Mouse (Mus musculus) embryo, embryonic 10.5 days (tissue): Measurements from ENCODE around the gene Slc38a1.

Experiments
- DNase-seq: peaks from one replicate; pipeline ENCODE4 v3.0.0-alpha.2; 2015; ENCODE audit warnings: low spot score

The Slc38a1 gene

DNA sequence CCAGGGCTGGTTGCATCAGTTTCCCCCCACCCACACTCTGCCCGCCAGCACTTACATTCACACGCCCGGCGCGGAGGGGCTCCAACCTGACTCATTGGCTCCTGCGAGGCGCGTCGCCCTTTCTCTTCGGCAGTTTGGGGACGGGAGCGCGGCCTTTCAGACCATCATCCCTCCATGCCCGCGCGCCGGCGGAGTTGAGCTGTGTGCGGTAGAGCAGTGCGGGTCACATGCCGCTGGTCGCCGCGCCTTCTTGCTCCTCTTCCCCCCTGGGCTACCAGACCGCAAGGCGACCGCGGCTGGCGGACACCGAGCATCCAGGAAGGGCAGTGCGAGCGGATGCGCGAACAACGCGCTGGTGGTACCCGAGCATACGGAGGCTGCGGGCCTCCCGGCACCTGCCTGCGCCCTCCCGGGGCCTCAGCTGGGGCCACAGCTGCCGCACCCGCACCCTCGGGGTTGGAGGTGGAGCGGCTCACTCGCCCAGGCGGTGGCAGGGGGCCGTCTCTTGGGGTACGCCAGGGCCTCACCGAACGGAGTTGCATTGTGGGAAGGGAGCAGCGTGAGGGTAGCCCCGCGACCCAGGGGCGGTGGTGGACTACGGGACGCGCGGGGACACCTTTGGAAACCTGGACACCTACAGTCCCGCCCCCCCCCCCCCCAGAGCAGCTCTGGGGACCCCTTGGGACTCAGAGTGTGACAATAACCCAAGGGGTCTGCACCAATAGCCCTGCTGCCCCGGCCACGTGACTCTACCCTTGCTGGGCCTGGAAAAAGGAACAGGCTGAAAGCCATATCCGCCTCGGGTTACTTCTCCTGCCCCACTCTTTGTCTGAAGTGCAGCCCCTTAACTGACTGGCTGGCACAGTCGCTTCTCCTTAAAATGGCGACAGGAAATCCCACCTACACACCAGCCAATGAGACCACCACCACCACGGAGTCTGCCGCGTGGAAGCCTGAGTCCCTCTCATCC lies at the start of gene Slc38a1:
TSS of gene Slc38a1 (minus strand) at position 478 of the 970 bp plus-strand sequence.
- peak; percentile 91 for DNase-seq

GRCm38 (mm10) chr15:96692401-96692800 lies 49.7 kb upstream of the Slc38a1 start:
- no peak for DNase-seq

GRCm38 (mm10) chr15:96691381-96691780 lies 48.7 kb upstream of the Slc38a1 start:
- no peak for DNase-seq

- DNase-seq, result no peak
Observed at GRCm38 (mm10) chr15:96690829-96691228, 48.1 kb upstream of the Slc38a1 start.

- no peak for DNase-seq
Observed at GRCm38 (mm10) chr15:96689919-96690318, 47.2 kb upstream of the Slc38a1 start.

- no peak for DNase-seq
Observed at GRCm38 (mm10) chr15:96688784-96689318, 46.1 kb upstream of the Slc38a1 start.

- no peak for DNase-seq
Observed at GRCm38 (mm10) chr15:96688036-96688435, 45.3 kb upstream of the Slc38a1 start.

GRCm38 (mm10) chr15:96687366-96687765 lies 44.7 kb upstream of the Slc38a1 start:
- DNase-seq, result no peak

GRCm38 (mm10) chr15:96686201-96687159 lies 43.8 kb upstream of the Slc38a1 start:
- no peak for DNase-seq

- DNase-seq, result no peak
Observed at GRCm38 (mm10) chr15:96685273-96685672, 42.6 kb upstream of the Slc38a1 start.

DNA sequence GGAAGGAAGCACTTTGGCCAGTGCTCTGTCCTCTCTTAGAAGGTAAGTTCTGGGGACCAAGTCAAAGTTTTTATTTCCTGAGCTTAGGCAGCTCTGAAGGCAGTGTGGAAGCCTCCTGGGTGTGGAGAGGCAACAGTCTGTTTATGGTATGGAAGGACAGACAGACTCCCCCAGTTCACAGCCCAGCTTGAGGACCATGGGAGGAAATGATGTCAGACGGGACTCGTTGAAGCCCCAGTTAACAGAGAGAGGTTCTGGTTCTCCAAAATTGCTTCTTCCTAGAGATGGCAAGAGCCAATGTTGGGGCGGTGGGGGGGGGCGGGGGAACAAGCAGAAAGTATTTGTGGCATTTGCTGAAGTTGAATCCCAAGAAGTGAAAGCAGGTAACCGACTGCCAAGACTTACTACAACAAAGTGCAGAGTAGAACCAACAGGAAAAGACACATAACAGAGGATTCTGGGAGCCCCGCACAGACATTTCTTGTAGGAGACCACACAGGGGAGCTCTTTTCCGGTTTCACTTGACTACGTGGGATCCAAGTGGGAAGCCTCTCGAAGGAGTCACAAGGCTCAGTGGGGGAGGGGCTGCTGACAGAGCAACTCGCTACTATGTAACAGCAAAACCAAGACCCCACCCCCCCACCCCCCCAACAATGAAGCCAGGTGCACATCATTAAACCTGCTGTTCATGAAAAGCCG lies 41.6 kb upstream of the Slc38a1 start:
- peak; percentile 49 for DNase-seq

GRCm38 (mm10) chr15:96678871-96679773 lies 36.4 kb upstream of the Slc38a1 start:
- DNase-seq, result no peak

GRCm38 (mm10) chr15:96676518-96676917 lies 33.8 kb upstream of the Slc38a1 start:
- DNase-seq, result no peak

DNA sequence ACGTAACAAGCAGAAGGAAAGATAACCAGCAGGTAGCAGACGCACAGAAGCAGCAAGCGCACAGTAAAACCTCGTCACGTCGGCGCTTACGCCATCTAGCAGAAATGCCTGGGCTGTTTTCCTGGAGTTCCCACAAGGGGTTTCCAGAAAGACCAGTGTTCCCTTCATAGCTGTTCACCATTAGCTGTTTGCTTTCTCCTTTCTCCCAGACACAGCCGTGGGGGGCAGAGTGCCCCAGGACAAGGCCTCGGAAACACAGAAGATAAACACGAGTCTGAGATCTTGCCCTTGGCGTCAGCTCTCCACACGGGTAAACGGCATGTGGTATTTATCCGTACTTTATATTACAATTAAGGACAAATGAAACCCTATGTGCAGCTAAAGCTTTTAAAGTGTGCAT lies 33.0 kb upstream of the Slc38a1 start:
- DNase-seq, result no peak

DNA sequence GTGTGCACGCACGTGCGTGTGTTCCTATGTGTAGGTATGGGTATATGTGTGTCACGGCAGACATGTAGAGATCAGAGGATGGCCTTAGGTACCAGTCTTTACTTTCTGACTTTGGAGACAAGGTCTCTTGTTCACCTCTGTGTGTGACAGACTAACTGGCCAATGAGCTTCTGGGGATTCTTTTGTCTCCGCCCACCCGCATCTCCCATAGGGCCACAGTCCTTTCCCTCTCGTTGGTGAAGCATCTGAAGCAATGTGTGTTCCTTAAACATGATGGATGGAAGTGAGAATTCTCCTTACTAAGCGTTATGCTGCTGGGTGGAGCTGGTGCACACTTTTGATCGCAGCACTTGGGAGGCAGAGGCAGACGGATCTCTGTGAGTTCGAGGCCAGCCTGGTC lies 32.3 kb upstream of the Slc38a1 start:
- DNase-seq, result no peak

DNA sequence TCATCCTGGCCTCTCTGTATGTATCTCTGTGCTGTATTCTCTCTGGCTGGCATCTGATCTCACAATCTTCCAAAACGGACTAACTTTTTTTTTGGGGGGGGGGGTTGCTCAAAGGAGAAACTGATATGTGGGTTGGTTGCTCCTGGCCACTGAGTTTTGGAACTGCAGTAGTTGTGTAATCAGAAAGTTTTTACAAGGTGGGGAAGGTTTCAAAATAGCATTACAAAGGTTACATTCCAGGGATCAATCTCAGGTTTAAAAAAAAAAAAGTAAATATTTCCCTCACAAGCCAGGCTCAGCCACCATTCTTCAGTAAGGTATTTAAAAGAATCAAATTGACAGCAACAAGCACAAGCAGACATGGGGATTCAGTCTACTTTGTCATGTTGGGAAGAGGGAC lies 31.4 kb upstream of the Slc38a1 start:
- DNase-seq, result no peak

- no peak for DNase-seq
Observed at GRCm38 (mm10) chr15:96669721-96670120, 27.0 kb upstream of the Slc38a1 start.

DNA sequence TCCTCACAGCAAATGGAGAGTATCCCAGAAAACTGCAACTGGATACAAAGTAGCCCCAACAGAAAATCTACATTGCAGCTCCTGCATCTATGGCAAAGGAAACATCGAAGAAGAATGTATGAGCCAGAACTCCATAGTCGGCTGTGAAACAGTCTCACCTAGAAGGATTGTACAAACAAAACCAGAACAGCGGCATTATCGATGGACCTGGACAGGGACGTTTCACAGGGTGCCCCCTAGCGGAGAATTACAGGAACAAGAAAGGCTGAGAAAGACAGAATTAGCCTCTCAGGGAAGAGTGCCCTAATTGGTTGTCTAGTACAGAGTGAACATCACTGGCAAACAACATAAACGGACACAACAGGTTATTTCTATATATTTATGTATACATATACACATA lies 23.9 kb upstream of the Slc38a1 start:
- peak; percentile 90 for DNase-seq

DNA sequence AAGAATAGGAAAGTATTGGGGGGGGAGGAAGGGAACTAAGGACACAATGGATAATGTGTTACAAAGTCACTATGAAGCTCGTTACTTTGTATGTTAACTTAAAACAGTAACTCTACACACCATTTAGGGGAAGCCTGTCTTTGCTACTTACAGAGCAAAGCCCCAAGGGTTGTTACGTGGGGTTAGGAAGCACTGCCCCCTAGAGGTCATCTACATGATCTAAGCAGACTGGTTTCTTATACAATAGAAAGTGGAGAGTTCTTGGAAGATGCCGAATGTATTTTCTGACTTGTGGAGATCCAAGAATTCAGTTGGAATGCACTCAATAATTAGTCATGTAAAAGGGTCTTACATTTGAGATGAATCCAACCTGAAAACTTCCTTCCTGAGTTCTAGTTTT lies 23.2 kb upstream of the Slc38a1 start:
- DNase-seq, result peak; percentile 94

GRCm38 (mm10) chr15:96660590-96661141 lies 18.0 kb upstream of the Slc38a1 start:
- no peak for DNase-seq
